Mouse (Mus musculus) liver, postnatal 0 days (tissue): Measurements from ENCODE around the gene Sdr39u1.

ENCODE experiments used
- CTCF ChIP-seq: sonication (generic); IDR thresholded peaks from 2 replicates; pipeline ENCODE4 v1.5.1; 2016; ENCODE audit warnings: antibody characterized with exemption, low read depth
- EP300 ChIP-seq: IDR thresholded peaks from 2 replicates; pipeline ENCODE4 v1.6.1; 2016; ENCODE audit warnings: antibody characterized with exemption, low read depth, mild to moderate bottlenecking

DNA sequence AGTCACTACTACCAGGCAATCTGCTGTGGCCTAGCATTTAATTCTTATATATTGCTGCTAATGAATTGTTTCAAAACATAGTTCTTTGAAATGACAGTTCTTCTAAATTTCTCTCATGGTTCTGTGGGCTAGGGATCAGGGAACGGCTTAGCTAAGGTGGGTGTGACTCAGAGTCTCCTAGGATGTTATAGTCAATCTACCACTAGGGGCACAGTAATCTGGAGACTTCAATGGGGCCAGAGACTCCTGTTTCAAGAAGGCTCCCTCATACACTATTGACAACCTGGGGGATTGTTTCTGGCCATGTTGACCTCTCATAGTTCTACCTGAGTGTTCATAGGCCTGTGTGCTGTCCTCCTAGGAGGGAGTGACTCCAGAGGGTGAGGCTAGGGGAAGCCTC lies 5.4 kb upstream of the Sdr39u1 start:
- peak; percentile 56 for TF ChIP-seq CTCF
- no peak for TF ChIP-seq EP300
